Mouse (Mus musculus) layer of hippocampus, adult 9-10 months (tissue): ENCODE measurements around the gene Eif4a2.

Source experiments
- DNase-seq: peaks from one replicate; pipeline ENCODE4 v3.0.0; 2022; ENCODE audit warnings: low spot score

Gene Eif4a2

GRCm38 (mm10) chr16:23140911-23141310, 33.7 kb downstream of the Eif4a2 start:
- no peak for DNase-seq

- no peak for DNase-seq
These were observed 37.1 kb downstream of the Eif4a2 start for GRCm38 (mm10) chr16:23144326-23144725.

- DNase-seq: no peak
These were observed 38.0 kb downstream of the Eif4a2 start for GRCm38 (mm10) chr16:23145211-23145610.

- DNase-seq: no peak
These were observed 39.0 kb downstream of the Eif4a2 start, which contains the start of gene Adipoq for GRCm38 (mm10) chr16:23146280-23146679. Gene Adipoq (plus strand): TSS chr16:23146536.

GRCm38 (mm10) chr16:23148936-23149335, 41.7 kb downstream of the Eif4a2 start:
- DNase-seq: no peak

GRCm38 (mm10) chr16:23149396-23149795, 42.2 kb downstream of the Eif4a2 start:
- no peak for DNase-seq

- DNase-seq: no peak
These were observed 44.2 kb downstream of the Eif4a2 start for GRCm38 (mm10) chr16:23151423-23151822.

- DNase-seq: no peak
These were observed 47.0 kb downstream of the Eif4a2 start for GRCm38 (mm10) chr16:23154261-23154660.

- DNase-seq: no peak
These were observed 49.8 kb downstream of the Eif4a2 start for GRCm38 (mm10) chr16:23157013-23157412.

- DNase-seq: no peak
These were observed 51.0 kb downstream of the Eif4a2 start for GRCm38 (mm10) chr16:23158292-23158691.

GRCm38 (mm10) chr16:23158957-23159356, 51.7 kb downstream of the Eif4a2 start:
- no peak for DNase-seq

GRCm38 (mm10) chr16:23159749-23160148, 52.5 kb downstream of the Eif4a2 start:
- DNase-seq: no peak

GRCm38 (mm10) chr16:23162116-23162515, 54.9 kb downstream of the Eif4a2 start:
- no peak for DNase-seq
